Mouse (Mus musculus): ENCODE measurements around the gene Rnase9. TPM values are rescaled to one million over a fixed set of nuclear protein-coding genes. Genes with fewer than 3 reads are reported as not detected.

The Rnase9 gene
- polyA plus RNA-seq, 1 experiment: 0.08 TPM

DNA sequence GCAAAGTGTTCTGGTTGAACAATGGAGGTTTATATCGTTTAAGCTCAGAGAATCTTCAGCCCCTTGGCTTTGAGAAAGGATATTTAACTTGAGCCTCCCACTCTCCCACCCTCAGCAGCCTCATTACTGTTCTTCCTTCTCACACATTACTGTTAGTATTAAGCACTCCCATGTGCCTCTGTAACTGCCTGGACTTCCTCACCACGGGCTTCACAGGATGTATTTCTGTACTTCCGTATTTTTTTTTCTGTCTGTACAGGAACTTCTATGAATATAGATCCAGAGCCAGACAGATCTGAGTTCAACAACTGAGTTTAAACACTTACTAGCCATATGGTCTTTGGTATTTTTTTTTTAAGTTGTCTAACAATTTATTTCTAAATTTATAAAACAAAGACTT is 44.6 kb downstream of the Rnase9 start:
- TF ChIP-seq POLR2A (IDR thresholded peaks at IDR 0.05; ENCODE audit: extremely low read depth, insufficient read depth, low read length) (no peak), CTCF (IDR thresholded peaks at IDR 0.05; ENCODE audit: extremely low read depth, insufficient read depth, low read length) (no peak)
- Histone ChIP-seq H3K4me1 (ENCODE audit: control insufficient read depth, insufficient read depth, low read length) (no peaks in the 10 kb centered on the region), H3K27ac (ENCODE audit: insufficient read depth, low read length) (no peak overlapping the region), H3K4me3 (ENCODE audit: insufficient read depth, low read length) (no peak overlapping the region)

DNA sequence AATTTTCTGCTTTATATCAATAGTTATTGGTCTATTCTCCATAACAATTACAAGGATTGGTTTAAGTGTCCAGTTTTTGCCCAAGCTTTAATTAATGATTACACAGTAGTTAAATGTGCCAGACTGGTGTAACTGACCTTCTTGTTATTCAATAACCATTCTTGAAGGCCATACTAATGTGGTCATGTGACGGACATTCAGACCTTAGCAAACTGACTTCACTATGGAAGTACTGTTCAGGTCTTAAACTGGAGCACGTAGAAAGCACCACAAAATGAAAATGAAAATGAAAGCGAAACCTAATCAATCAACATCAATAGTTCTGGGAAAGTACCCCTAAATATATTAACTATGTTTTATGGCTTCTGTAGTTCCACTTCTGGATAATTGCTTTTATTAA is 50.6 kb downstream of the Rnase9 start:
- H3K4me3 ChIP-seq (ENCODE audit: insufficient read depth, low read length): no peak overlapping the region
- no peak overlapping the region for H3K27ac ChIP-seq (ENCODE audit: insufficient read depth, low read length)
- no peaks in the 10 kb centered on the region for H3K4me1 ChIP-seq (ENCODE audit: control insufficient read depth, insufficient read depth, low read length)
- no peak for TF ChIP-seq POLR2A (IDR thresholded peaks at IDR 0.05; ENCODE audit: extremely low read depth, insufficient read depth, low read length)

Other genes with a start within 250 kb of the Rnase9 start
- not detected in 2 replicates for gene Ccnb1ip1, start 234.1 kb downstream of the Rnase9 start, polyA plus RNA-seq (2012; rRNA removed)
- gene Parp2, start 234.0 kb downstream of the Rnase9 start, polyA plus RNA-seq (2012; rRNA removed): 49.2 and 58.6 TPM in 2 replicates
- gene Tep1, start 171.3 kb downstream of the Rnase9 start, polyA plus RNA-seq (2012; rRNA removed): 4.4 and 4.6 TPM in 2 replicates
- 4.1 and 5.1 TPM in 2 replicates for gene Klhl33, start 144.4 kb downstream of the Rnase9 start, polyA plus RNA-seq (2012; rRNA removed)
- gene Osgep, start 117.0 kb downstream of the Rnase9 start, polyA plus RNA-seq (2012; rRNA removed): 61.2 and 62.6 TPM in 2 replicates
- gene Apex1, start 116.9 kb downstream of the Rnase9 start, polyA plus RNA-seq (2012; rRNA removed): 57.6 and 62.4 TPM in 2 replicates
- 169 and 177 TPM in 2 replicates for gene Pip4p1, start 111.0 kb downstream of the Rnase9 start, polyA plus RNA-seq (2012; rRNA removed)
- 29.3 and 31.3 TPM in 2 replicates for gene Pnp, start 110.8 kb downstream of the Rnase9 start, polyA plus RNA-seq (2012; rRNA removed)
- gene Gm49342, start 97.4 kb downstream of the Rnase9 start, polyA plus RNA-seq (2012; rRNA removed): 24.8 and 28.5 TPM in 2 replicates
- gene Pnp2, start 85.9 kb downstream of the Rnase9 start, polyA plus RNA-seq (2012; rRNA removed): 0.87 and 1.4 TPM in 2 replicates
- gene Rnase10, start 34.1 kb downstream of the Rnase9 start, polyA plus RNA-seq (2012; rRNA removed): 0.08 and 0.19 TPM in 2 replicates
- gene Rnase11, start 8.3 kb upstream of the Rnase9 start, polyA plus RNA-seq (2012; rRNA removed): not detected in 2 replicates
- 0.30 TPM in 1 of 2 replicates, not detected in the other for gene Rnase12, start 15.8 kb upstream of the Rnase9 start, polyA plus RNA-seq (2012; rRNA removed)
- not detected in 2 replicates for gene Olfr750, start 32.6 kb upstream of the Rnase9 start, polyA plus RNA-seq (2012; rRNA removed)
- 31.6 and 34.1 TPM in 2 replicates for gene Rnase4, start 49.2 kb upstream of the Rnase9 start, polyA plus RNA-seq (2012; rRNA removed)
- 6.9 and 8.1 TPM in 2 replicates for gene Ang, start 49.3 kb upstream of the Rnase9 start, polyA plus RNA-seq (2012; rRNA removed)
- not detected in 2 replicates for gene Eddm3b, start 72.6 kb upstream of the Rnase9 start, polyA plus RNA-seq (2012; rRNA removed)
- 0.50 and 0.68 TPM in 2 replicates for gene Rnase6, start 82.0 kb upstream of the Rnase9 start, polyA plus RNA-seq (2012; rRNA removed)
- 2.2 and 2.4 TPM in 2 replicates for gene Rnase1, start 104.9 kb upstream of the Rnase9 start, polyA plus RNA-seq (2012; rRNA removed)
- gene Rnase2b, start 120.4 kb upstream of the Rnase9 start, polyA plus RNA-seq (2012; rRNA removed): not detected in 2 replicates
- not detected in 2 replicates for gene Ang2, start 157.3 kb upstream of the Rnase9 start, polyA plus RNA-seq (2012; rRNA removed)
- gene Ear14, start 161.5 kb upstream of the Rnase9 start, polyA plus RNA-seq (2012; rRNA removed): not detected in 2 replicates
- not detected in 2 replicates for gene Rnase2a, start 214.2 kb upstream of the Rnase9 start, polyA plus RNA-seq (2012; rRNA removed)